Mouse (Mus musculus) small intestine, adult 2 months (tissue): ENCODE data around the gene Prune1. TPM values are rescaled to one million over a fixed set of nuclear protein-coding genes. Genes with fewer than 3 reads are reported as not detected.

Experiments
- H3K27ac ChIP-seq: fragments of 200-500 bp; 2 replicates; pipeline ENCODE4 v1.5.1; 2012; ENCODE audit warnings: low read depth, low read length, control low read depth, inconsistent platforms; ENCODE audit not compliant: insufficient read depth
- H3K27me3 ChIP-seq: fragments of 200-500 bp; 2 replicates; pipeline ENCODE4 v1.6.1; 2012; ENCODE audit warnings: mild to moderate bottlenecking, moderate library complexity, low read length, inconsistent platforms; ENCODE audit not compliant: control insufficient read depth, insufficient read depth
- H3K36me3 ChIP-seq: fragments of 200-500 bp; 2 replicates; pipeline ENCODE4 v1.6.1; 2012; ENCODE audit warnings: mild to moderate bottlenecking, low read length, control low read depth, inconsistent platforms; ENCODE audit not compliant: control insufficient read depth, insufficient read depth
- H3K4me1 ChIP-seq: fragments of 200-500 bp; 2 replicates; pipeline ENCODE4 v1.6.1; 2012; ENCODE audit warnings: low read length, inconsistent platforms, mixed read lengths; ENCODE audit not compliant: control insufficient read depth, insufficient read depth, insufficient read length
- H3K4me3 ChIP-seq: fragments of 200-500 bp; 2 replicates; pipeline ENCODE4 v1.5.1; 2012; ENCODE audit warnings: low read depth, mild to moderate bottlenecking, control low read depth, inconsistent platforms, low read length, moderate library complexity
- CTCF ChIP-seq: fragments of 200-500 bp; IDR thresholded peaks from 2 replicates; pipeline ENCODE4 v1.5.1; 2012; ENCODE audit warnings: low read depth, mild to moderate bottlenecking, control low read depth, inconsistent platforms, low read length, moderate library complexity, mixed read lengths; ENCODE audit not compliant: insufficient replicate concordance, insufficient read length; ENCODE audit errors: extremely low read depth
- POLR2A ChIP-seq: fragments of 200-500 bp; IDR thresholded peaks from 2 replicates; pipeline ENCODE4 v1.6.1; 2012; ENCODE audit warnings: low read depth, mild to moderate bottlenecking, control low read depth, inconsistent platforms, low read length, moderate library complexity
- WGBS: fragments of 180-500 bp; shearing (Covaris S2); methylation state at CpG from one replicate; pipeline ENCODE4 v1.1.7; 2018; 5-methylcytosine and 5-hydroxymethylcytosine counted together
- polyA plus RNA-seq: library from polyadenylated mRNA; depleted of rRNA; stranded (reverse); fragments of >200 nt; gene quantifications from 2 replicates; pipeline ENCODE4 v1.2.3, GENCODE M21; 2012

Gene Prune1
- polyA plus RNA-seq, 1 experiment = 11.5 TPM

DNA sequence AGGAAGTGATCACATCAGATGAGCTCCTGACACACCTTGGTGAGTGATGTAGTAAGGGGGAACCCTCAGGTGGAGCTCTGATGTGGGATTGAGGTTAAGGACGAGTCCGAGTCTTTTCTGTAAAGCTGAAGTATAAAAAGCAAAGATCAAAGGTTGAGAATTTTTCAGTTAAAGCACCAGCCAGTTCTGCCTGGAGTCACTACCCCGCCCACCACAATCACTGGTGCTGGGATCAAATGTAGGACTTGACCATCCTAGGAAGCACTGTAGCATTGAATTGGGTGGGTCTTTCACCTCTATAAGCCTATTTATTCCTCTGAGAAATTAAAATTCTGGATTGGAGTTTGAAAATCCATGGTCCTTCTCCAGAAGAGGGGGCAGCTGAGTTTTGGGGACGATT, 9.2 kb upstream of the Prune1 start:
- peaks cover 73% of the 10 kb centered on the region for H3K36me3 ChIP-seq
- WGBS = 42% methylated on average over 4 of the region's 4 CpGs
- H3K27ac ChIP-seq = peak overlapping the region; percentile 60; the same call in 1 of the 2 replicates
- H3K4me1 ChIP-seq = peaks cover 12% of the 10 kb centered on the region; the same call in 1 of the 2 replicates
- no peaks in the 10 kb centered on the region for H3K27me3 ChIP-seq
- H3K4me3 ChIP-seq = no peak overlapping the region
- TF ChIP-seq CTCF (no peak), POLR2A (no peak)

- no peaks in the 10 kb centered on the region for H3K27me3 ChIP-seq
- TF ChIP-seq POLR2A = no peak
- no peak for TF ChIP-seq CTCF
- WGBS = 75% methylated on average over 6 of the region's 6 CpGs
- no peak overlapping the region for H3K4me3 ChIP-seq
- peak overlapping the region; percentile 60; the same call in 1 of the 2 replicates for H3K27ac ChIP-seq
- peaks cover 12% of the 10 kb centered on the region; the same call in 1 of the 2 replicates for H3K4me1 ChIP-seq
- peaks cover 66% of the 10 kb centered on the region for H3K36me3 ChIP-seq
Observed at GRCm38 (mm10) chr3:95290156-95290555, 8.3 kb upstream of the Prune1 start.

GRCm38 (mm10) chr3:95289419-95289818, 7.5 kb upstream of the Prune1 start:
- H3K27me3 ChIP-seq = no peaks in the 10 kb centered on the region
- 92% methylated on average over 4 of the region's 4 CpGs for WGBS
- no peak overlapping the region for H3K4me3 ChIP-seq
- peaks cover 9% of the 10 kb centered on the region; the same call in 1 of the 2 replicates for H3K4me1 ChIP-seq
- TF ChIP-seq CTCF = no peak
- TF ChIP-seq POLR2A = no peak
- no peak overlapping the region for H3K27ac ChIP-seq
- H3K36me3 ChIP-seq = peaks cover 60% of the 10 kb centered on the region

DNA sequence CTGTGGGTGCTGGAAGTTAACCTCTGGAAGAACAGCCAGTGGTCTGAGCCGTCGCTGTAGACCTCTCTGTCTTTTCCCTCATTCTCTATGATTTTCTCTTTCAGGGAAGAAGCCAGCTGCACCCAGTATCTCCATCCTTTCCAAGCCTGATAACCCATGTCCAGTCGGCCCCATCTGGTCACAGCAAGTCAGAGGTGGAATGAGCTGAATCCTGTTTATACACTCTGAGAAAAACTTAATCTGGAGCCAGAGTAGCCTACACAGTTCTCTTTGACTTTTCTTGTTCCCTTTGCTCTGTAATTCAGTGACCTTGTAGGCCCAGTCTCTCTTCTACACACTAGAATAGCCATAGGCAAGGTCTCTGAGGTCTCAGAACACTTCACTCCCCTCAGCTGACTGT, 5.7 kb upstream of the Prune1 start:
- WGBS = 88% methylated on average over 3 of the region's 3 CpGs
- Histone ChIP-seq H3K4me3 (no peak overlapping the region), H3K4me1 (peaks cover 7% of the 10 kb centered on the region; the same call in 1 of the 2 replicates), H3K36me3 (peaks cover 44% of the 10 kb centered on the region), H3K27ac (no peak overlapping the region), H3K27me3 (no peaks in the 10 kb centered on the region)
- no peak for TF ChIP-seq POLR2A
- TF ChIP-seq CTCF = no peak

GRCm38 (mm10) chr3:95286510-95286909, 4.6 kb upstream of the Prune1 start:
- H3K4me3 ChIP-seq = 0 out of 2 replicates have a peak overlapping the region, but pooled peaks have one; percentile 12
- 71% methylated on average over 7 of the region's 7 CpGs for WGBS

GRCm38 (mm10) chr3:95286011-95286410, 4.1 kb upstream of the Prune1 start:
- no peak overlapping the region; the same call in 1 of the 2 replicates for H3K27ac ChIP-seq
- TF ChIP-seq CTCF (no peak), POLR2A (no peak)
- H3K4me3 ChIP-seq = 0 out of 2 replicates have a peak overlapping the region, but pooled peaks have one; percentile 12
- H3K36me3 ChIP-seq = peaks cover 30% of the 10 kb centered on the region
- WGBS = 45% methylated on average over 5 of the region's 5 CpGs
- no peaks in the 10 kb centered on the region for H3K27me3 ChIP-seq
- peaks cover 7% of the 10 kb centered on the region; the same call in 1 of the 2 replicates for H3K4me1 ChIP-seq

More at GRCm38 (mm10) chr3:95286510-95286909, 4.6 kb upstream of the Prune1 start:
- H3K27ac ChIP-seq = no peak overlapping the region
- TF ChIP-seq CTCF (no peak), POLR2A (no peak)
- H3K4me1 ChIP-seq = peaks cover 7% of the 10 kb centered on the region; the same call in 1 of the 2 replicates
- H3K27me3 ChIP-seq = no peaks in the 10 kb centered on the region
- H3K36me3 ChIP-seq = peaks cover 35% of the 10 kb centered on the region

- WGBS = 86% methylated on average over 5 of the region's 5 CpGs
- Histone ChIP-seq H3K4me3 (no peak overlapping the region), H3K27me3 (no peaks in the 10 kb centered on the region), H3K4me1 (peaks cover 3% of the 10 kb centered on the region; the same call in 1 of the 2 replicates), H3K36me3 (peaks cover 24% of the 10 kb centered on the region), H3K27ac (no peak overlapping the region; the same call in 1 of the 2 replicates)
- no peak for TF ChIP-seq CTCF
- no peak for TF ChIP-seq POLR2A
Observed at GRCm38 (mm10) chr3:95285390-95285789, 3.5 kb upstream of the Prune1 start.
